In genomic region chr19:20397092-20397491, GRCm38 (mm10) we compare ENCODE assay signal across 21 mouse cellular contexts.
"Had no signal": no experiment of that assay in that cellular context is flagged by ENCODE, and none has a peak within 500 bp of the region (broad histone marks: within the 10 kb centered on the region; RNA-seq: fewer than 3 reads in every experiment).

No protein-coding gene starts in this region.

- ATAC-seq: hindbrain, embryonic 16.5 days; inflammation-experienced regulatory T-cells, adult 6 months; intestine, embryonic 15.5 days; intestine, postnatal 0 days had no signal

- DNase-seq: gastrocnemius, postnatal 14 days; gastrocnemius, postnatal 36 days; heart, adult 18-20 months; heart, postnatal 10 days; heart, postnatal 4 days; kidney, adult 18-20 months; kidney, adult 8-10 months; kidney, postnatal 10 days; kidney, postnatal 25 days; kidney, postnatal 4 days; left cerebral cortex, postnatal 4 days had no signal

- H3K27me3 ChIP-seq: heart, embryonic 12.5 days; hindbrain, embryonic 12.5 days; intestine, embryonic 15.5 days; limb, embryonic 13.5 days; limb, embryonic 15.5 days had no signal

- H3K36me3 ChIP-seq: heart, embryonic 10.5 days; heart, embryonic 12.5 days; hindbrain, embryonic 10.5 days; hindbrain, embryonic 12.5 days; intestine, embryonic 15.5 days; limb, embryonic 13.5 days; limb, embryonic 15.5 days had no signal
